Mouse (Mus musculus) testis, adult 2 months (tissue): ENCODE data around the gene Folr2. TPM values are rescaled to one million over a fixed set of nuclear protein-coding genes. Genes with fewer than 3 reads are reported as not detected.

Experiments
- H3K27ac ChIP-seq: fragments of 200-500 bp; 2 replicates; pipeline ENCODE4 v1.5.1; 2012; ENCODE audit warnings: low read depth, low read length; ENCODE audit not compliant: control insufficient read depth, insufficient read depth
- H3K27me3 ChIP-seq: fragments of 200-500 bp; 2 replicates; pipeline ENCODE4 v1.6.1; 2012; ENCODE audit warnings: mild to moderate bottlenecking, low read length, moderate library complexity; ENCODE audit not compliant: control insufficient read depth, insufficient read depth
- H3K36me3 ChIP-seq: fragments of 200-500 bp; 2 replicates; pipeline ENCODE4 v1.6.1; 2012; ENCODE audit warnings: mild to moderate bottlenecking, low read length; ENCODE audit not compliant: control insufficient read depth, insufficient read depth
- H3K4me1 ChIP-seq: fragments of 200-500 bp; 2 replicates; pipeline ENCODE4 v1.6.1; 2012; ENCODE audit warnings: low read length; ENCODE audit not compliant: control insufficient read depth, insufficient read depth
- H3K4me3 ChIP-seq: fragments of 200-500 bp; 2 replicates; pipeline ENCODE4 v1.5.1; 2012; ENCODE audit warnings: low read depth, mild to moderate bottlenecking, low read length, moderate library complexity, mixed read lengths; ENCODE audit not compliant: control insufficient read depth
- CTCF ChIP-seq: fragments of 200-500 bp; IDR thresholded peaks from 2 replicates; pipeline ENCODE4 v1.5.1; 2012; ENCODE audit warnings: low read depth, mild to moderate bottlenecking, inconsistent platforms, low read length, moderate library complexity; ENCODE audit not compliant: control insufficient read depth, insufficient read depth, insufficient replicate concordance
- POLR2A ChIP-seq: fragments of 200-500 bp; IDR thresholded peaks from 2 replicates; pipeline ENCODE4 v1.6.1; 2012; ENCODE audit warnings: low read depth, mild to moderate bottlenecking, inconsistent platforms, low read length, moderate library complexity; ENCODE audit not compliant: control insufficient read depth
- polyA plus RNA-seq: library from polyadenylated mRNA; depleted of rRNA; stranded (reverse); fragments of >200 nt; gene quantifications from 2 replicates; pipeline ENCODE4 v1.2.3, GENCODE M21; 2012

Folr2 gene
- polyA plus RNA-seq, 1 experiment = 2.7 TPM

DNA sequence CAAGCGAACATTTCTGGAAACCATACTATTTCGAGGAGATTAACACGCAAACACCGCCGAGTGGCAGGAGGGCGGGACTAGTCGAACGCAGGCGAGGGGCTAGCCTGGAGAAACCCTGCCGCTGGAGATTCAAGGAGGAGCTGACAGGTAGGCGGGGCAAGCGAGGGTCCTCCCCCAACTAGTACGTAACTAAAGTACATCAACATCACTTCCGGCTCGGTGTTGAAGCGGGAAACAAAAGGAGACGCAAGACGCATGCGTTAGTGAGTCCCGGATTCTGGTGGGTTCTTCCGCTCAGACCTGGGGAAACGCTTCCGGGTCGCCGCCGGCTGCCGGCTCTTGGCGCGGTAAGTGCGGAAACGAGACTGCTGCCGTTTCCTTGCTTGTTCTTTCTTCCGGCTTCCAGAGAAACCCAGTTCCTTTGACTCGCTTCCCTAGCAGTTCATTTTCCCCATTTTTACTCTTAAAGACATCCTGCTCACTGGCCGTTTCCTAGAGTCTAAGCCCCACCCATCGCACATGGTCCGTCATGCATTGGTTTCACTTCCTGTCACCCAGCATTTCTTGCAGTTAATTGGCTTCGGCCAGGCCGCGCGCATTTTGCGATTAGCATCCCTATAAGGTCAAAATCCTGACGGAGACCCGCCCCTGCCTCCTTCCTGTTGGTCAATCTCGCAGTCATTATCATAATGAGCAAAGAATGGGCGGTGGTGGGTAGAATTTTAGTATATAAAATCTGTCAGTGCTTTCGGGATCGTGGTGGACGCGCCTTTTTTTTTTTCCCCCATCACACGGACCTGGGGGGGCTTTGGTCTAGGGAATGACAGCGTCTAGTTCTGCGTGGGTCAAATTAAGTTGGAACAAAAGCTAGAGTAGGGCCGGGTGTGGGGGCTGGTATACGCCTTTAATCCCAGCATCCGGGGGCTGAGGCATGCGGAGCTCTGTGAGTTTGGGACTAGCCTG, 39.4 kb upstream of the Folr2 start:
- H3K27ac ChIP-seq = peak overlapping the region; percentile 95
- H3K4me1 ChIP-seq = peaks cover 2% of the 10 kb centered on the region; the same call in 1 of the 2 replicates
- H3K27me3 ChIP-seq = no peaks in the 10 kb centered on the region
- no peaks in the 10 kb centered on the region; the same call in 1 of the 2 replicates for H3K36me3 ChIP-seq
- peak overlapping the region; percentile 86 for H3K4me3 ChIP-seq
- no peak for TF ChIP-seq CTCF
- TF ChIP-seq POLR2A = peak; percentile 76

DNA sequence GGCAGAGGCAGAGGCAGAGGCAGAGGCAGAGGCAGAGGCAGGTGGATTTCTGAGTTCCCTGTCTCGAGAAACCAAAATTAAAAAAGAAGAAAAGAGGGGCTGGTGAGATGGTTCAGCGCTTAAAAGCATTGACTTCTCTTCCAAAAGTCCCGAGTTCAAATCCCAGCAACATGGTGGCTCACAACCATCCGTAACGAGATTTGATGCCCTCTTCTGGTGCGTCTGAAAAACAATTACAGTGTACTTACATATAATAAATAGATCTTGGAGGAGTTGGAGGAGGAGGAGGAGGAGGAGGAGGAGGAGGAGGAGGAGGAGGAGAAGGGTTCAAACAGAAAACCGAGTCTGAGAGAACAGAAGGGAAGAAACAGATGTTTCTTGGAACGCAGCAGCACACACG, 38.7 kb upstream of the Folr2 start:
- H3K27ac ChIP-seq = peak overlapping the region; percentile 95

DNA sequence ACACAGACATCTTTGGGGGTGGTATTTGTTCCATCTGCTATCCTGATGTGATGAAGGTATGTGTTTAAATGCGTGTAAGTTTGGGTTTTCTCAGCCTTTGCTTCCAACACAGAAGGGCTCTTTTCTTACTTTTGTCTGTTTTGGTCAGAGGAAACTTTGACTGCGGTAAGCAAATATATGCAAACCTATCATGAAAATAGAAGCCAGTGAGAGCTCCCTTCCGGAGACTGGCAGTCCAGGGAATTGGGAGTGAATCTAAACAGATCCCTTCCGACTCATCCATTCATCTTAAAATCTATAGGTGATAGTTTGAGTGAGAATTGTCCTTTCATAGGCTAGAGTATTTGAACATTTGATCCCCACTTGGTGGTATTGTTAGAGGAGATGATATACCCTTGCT, 31.5 kb upstream of the Folr2 start:
- H3K4me3 ChIP-seq = no peak overlapping the region
- no peaks in the 10 kb centered on the region for H3K36me3 ChIP-seq
- no peak for TF ChIP-seq CTCF
- no peak for TF ChIP-seq POLR2A
- no peaks in the 10 kb centered on the region for H3K27me3 ChIP-seq
- H3K4me1 ChIP-seq = no peaks in the 10 kb centered on the region
- no peak overlapping the region for H3K27ac ChIP-seq

More for the DNA sequence above, 38.7 kb upstream of the Folr2 start:
- TF ChIP-seq POLR2A = no peak
- no peak for TF ChIP-seq CTCF
- Histone ChIP-seq H3K36me3 (no peaks in the 10 kb centered on the region; the same call in 1 of the 2 replicates), H3K27me3 (no peaks in the 10 kb centered on the region), H3K4me1 (peaks cover 2% of the 10 kb centered on the region; the same call in 1 of the 2 replicates), H3K4me3 (peak overlapping the region; percentile 86)

DNA sequence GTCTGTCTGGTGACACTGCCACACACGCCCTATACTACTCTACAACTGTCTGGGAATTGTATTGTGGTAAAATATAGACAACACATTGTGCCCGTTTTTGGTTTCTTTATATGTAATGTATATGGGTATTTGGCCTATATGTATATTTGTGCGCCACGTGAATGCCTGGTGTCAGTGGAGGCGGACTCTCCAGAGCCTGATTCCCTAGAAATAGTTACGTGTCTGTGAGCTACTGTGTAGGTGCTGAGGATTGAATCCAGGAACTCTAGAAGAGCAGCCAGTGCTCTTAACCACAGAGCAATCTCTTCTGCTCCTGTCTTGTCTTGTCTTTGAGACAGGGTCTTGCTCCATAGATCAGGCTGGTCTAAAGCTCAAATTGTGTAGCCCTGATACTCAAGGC, 29.3 kb upstream of the Folr2 start:
- Histone ChIP-seq H3K4me3 (no peak overlapping the region), H3K4me1 (no peaks in the 10 kb centered on the region), H3K27me3 (no peaks in the 10 kb centered on the region), H3K36me3 (no peaks in the 10 kb centered on the region), H3K27ac (no peak overlapping the region)
- TF ChIP-seq CTCF (no peak), POLR2A (no peak)

DNA sequence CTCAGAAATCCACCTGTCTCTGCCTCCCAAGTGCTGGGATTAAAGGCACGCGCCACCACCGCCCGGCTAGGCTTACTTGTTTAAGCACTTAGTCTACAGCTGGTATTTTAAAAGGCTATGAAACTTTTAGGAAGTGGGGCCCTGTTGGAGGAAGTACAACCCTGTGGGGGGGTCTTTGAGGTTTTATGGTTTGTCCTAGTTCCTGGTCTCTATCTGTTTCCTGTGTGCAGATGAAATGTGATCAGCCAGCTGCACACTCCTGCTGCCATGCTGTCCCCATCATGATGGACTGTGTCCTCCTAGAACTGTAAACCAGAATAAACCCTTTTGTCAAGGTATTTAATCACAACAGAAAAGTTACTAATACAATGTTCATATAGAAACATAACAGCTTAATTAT, 27.2 kb upstream of the Folr2 start:
- TF ChIP-seq CTCF = no peak
- no peak for TF ChIP-seq POLR2A
- Histone ChIP-seq H3K4me3 (no peak overlapping the region), H3K4me1 (no peaks in the 10 kb centered on the region), H3K27ac (no peak overlapping the region), H3K27me3 (no peaks in the 10 kb centered on the region), H3K36me3 (no peaks in the 10 kb centered on the region)

DNA sequence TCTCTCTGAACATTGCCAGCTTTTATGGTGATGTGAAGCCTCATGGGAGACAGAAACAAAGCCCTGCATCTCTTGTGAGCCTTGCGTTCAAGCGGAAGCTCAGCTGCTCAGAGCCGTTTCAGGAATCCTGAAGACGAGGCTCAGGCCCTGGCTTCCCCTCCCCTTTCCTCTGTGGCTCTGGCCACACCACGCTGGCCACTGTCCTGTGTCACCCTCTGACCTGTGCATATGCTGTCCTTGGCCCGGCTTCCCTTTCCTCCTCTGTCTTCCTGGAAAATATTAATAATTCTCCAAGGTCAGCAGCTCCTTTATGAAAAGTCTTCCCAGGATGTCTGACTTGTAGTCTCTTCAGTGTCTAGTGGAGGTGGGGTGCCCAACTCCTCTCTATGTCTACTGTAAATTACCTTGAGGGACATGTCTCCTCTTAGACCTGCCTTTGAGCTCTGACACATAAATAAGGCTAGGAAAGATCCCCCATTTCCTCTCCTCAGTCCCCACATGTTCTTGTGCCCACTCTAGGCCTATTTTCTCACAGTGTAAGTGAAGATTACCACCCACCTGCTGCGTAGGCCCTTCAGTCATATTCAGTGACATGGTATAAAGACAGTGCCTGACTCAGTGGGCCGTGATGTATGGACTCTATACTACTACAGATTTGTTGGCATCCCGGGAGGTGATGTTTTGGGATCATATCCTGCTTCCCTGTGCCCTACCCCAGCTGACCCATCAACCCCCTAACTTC, 25.6 kb upstream of the Folr2 start:
- Histone ChIP-seq H3K36me3 (no peaks in the 10 kb centered on the region), H3K27me3 (no peaks in the 10 kb centered on the region), H3K4me1 (no peaks in the 10 kb centered on the region), H3K27ac (no peak overlapping the region), H3K4me3 (no peak overlapping the region)
- TF ChIP-seq CTCF (no peak), POLR2A (no peak)

DNA sequence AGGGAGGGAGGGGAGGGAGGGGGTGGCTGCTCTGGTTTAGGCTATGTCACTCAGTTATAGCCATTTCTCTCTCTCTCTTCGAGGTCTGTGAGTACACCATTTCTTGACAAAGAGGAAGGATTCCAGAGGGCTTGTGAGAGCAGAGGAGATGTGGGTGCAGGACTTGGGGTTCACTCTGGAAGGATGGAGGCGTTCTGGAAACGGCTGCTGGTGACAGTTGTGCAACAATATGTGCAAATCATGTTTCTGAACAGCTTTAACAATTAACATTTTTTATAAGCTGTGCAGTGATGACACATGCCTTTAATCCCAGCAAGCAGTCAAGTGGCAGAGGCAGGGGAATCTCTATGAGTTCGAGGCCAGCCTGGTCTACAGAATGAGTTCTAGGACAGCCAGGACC, 23.9 kb upstream of the Folr2 start:
- H3K36me3 ChIP-seq = no peaks in the 10 kb centered on the region
- TF ChIP-seq CTCF (no peak), POLR2A (no peak)
- no peaks in the 10 kb centered on the region for H3K27me3 ChIP-seq
- H3K4me1 ChIP-seq = no peaks in the 10 kb centered on the region
- no peak overlapping the region for H3K27ac ChIP-seq
- no peak overlapping the region for H3K4me3 ChIP-seq
